Mouse (Mus musculus) liver, postnatal 0 days (tissue): ENCODE data around the gene Ifit2.

ENCODE experiments used
- CTCF ChIP-seq: sonication (generic); IDR thresholded peaks from 2 replicates; pipeline ENCODE4 v1.5.1; 2016; ENCODE audit warnings: antibody characterized with exemption, low read depth
- EP300 ChIP-seq: IDR thresholded peaks from 2 replicates; pipeline ENCODE4 v1.6.1; 2016; ENCODE audit warnings: antibody characterized with exemption, low read depth, mild to moderate bottlenecking

DNA sequence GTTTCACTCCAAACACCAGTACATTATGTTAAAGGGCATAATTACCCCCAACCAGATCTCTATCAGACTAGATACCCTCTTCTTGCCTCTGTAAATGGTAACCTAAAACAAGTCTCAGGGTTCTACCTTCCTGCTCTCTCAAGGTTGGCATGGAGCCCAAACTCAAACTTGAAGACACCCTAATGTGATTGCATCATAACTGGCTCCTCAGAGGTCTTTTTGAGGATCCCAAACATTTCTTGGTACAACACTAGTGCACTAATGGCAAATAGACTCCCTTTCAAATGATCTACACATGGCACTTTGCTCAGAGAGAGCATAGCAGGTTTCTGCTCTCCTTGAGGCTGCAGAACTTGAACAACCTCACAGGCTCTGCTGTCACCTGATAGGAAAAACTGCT, 46.3 kb downstream of the Ifit2 start:
- TF ChIP-seq CTCF (no peak), EP300 (no peak)
